Mouse (Mus musculus) gastrocnemius, postnatal 4 days (tissue): ENCODE data around the gene Psd. TPM values are rescaled to one million over a fixed set of nuclear protein-coding genes. Genes with fewer than 3 reads are reported as not detected.

Source experiments
- DNase-seq, 2 experiments: peaks; one replicate each; pipeline ENCODE4 v3.0.0; 2021 to 2022; ENCODE audit warnings: low spot score in 2 of 2, mixed read lengths in 2 of 2
- microRNA-seq: library from miRNA; unstranded; fragments of <30 nt; microRNA quantifications from one replicate; pipeline ENCODE4 v1.2.0, GENCODE M21; 2021
- total RNA-seq, 2 experiments: library from RNA; stranded (reverse); gene quantifications; 2 replicates each; pipeline ENCODE4 v1.2.3; 2021

Gene Psd
- total RNA-seq, 2 experiments from 2014 or later, result 2.0 to 2.9 TPM

- DNase-seq, result no peak
These were observed 44.7 kb downstream of the Psd start for GRCm38 (mm10) chr19:46282081-46282849.

GRCm38 (mm10) chr19:46275307-46275706 is 51.6 kb downstream of the Psd start:
- DNase-seq, result no peak

- no peak for DNase-seq
These were observed 62.2 kb downstream of the Psd start for GRCm38 (mm10) chr19:46264762-46265161.

Small RNAs within 50 kb of the gene (microRNA-seq; reads per million reads assigned to microRNA genes)
- gene Mir146b, result not detected

Other genes starting within 250 kb of the Psd start
- not detected for gene Elovl3, start 195.3 kb downstream of the Psd start, total RNA-seq
- 10 to 100 TPM; 32.2 to 36.1 TPM for gene Pitx3, start 178.8 kb downstream of the Psd start, total RNA-seq
- 10 to 100 TPM; 76.4 to 86.9 TPM for gene Gbf1, start 174.6 kb downstream of the Psd start, total RNA-seq
- 10 to 100 TPM; 19.0 to 20.2 TPM for gene Nfkb2, start 22.8 kb downstream of the Psd start, total RNA-seq
- 1 to 10 TPM; 4.4 to 5.1 TPM for gene Fbxl15, start 1.0 kb upstream of the Psd start, total RNA-seq
- 100 to 1,000 TPM; 106 to 120 TPM for gene Cuedc2, start 11.5 kb upstream of the Psd start, total RNA-seq
- gene Mfsd13a, start 14.0 kb upstream of the Psd start, total RNA-seq, result 1 to 10 TPM; 1.7 to 2.5 TPM
- gene 2310034G01Rik, start 23.1 kb upstream of the Psd start, total RNA-seq, result under 1 TPM; 0.59 to 0.70 TPM
- 10 to 100 TPM; 80.8 to 88.7 TPM for gene Actr1a, start 68.6 kb upstream of the Psd start, total RNA-seq
- 10 to 100 TPM; 20.1 to 23.5 TPM for gene Sufu, start 69.7 kb upstream of the Psd start, total RNA-seq
- gene Trim8, start 174.5 kb upstream of the Psd start, total RNA-seq, result 10 to 100 TPM; 40.4 to 41.4 TPM
- gene Arl3, start 246.0 kb upstream of the Psd start, total RNA-seq, result 10 to 100 TPM; 34.8 to 37.9 TPM
- gene Sfxn2, start 246.2 kb upstream of the Psd start, total RNA-seq, result 10 to 100 TPM in 1 of 2 experiments, 1 to 10 TPM in 1; 7.8 to 11.2 TPM